ENCODE assay signal across 12 mouse cellular contexts in the genomic region with DNA sequence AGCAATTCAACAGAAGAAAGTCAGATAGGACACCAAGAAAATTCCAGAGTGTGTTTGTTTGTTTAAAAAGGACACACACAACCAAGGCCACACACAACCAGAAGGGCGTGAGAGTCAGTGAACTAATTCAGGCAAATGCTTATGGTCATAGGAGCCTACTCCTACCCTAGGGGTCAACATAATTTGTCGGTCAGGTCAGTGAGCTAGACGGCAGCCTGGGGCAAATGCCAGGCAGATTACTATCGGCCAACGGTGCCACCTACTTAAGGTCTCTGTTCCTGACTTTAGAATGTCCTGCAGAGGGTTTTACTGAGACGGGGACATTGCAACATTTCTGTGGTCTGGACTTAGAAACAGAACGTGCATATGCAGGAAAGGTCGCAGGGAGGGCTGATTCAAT.
"Had no signal": no experiment of that assay in that cellular context is flagged by ENCODE, and none has a peak within 500 bp of the region (broad histone marks: within the 10 kb centered on the region; RNA-seq: fewer than 3 reads in every experiment).

No protein-coding gene starts in this region.

- H3K4me1 ChIP-seq: liver, embryonic 13.5 days; megakaryocyte, embryonic 14.5 days had no signal

- ATAC-seq: intestine, postnatal 0 days had no signal

- H3K9me3 ChIP-seq: liver, embryonic 13.5 days; megakaryocyte, embryonic 14.5 days; midbrain, embryonic 10.5 days had no signal

- H3K27me3 ChIP-seq: liver, embryonic 13.5 days; megakaryocyte, embryonic 14.5 days had no signal

- H3K27ac ChIP-seq: left cerebral cortex, adult 2 months; liver, embryonic 13.5 days; macrophage; midbrain, embryonic 10.5 days had no signal

- H3K4me3 ChIP-seq: left cerebral cortex, adult 2 months; liver, embryonic 13.5 days; megakaryocyte, embryonic 14.5 days; midbrain, embryonic 10.5 days had no signal

- H3K4me2 ChIP-seq: liver, embryonic 13.5 days had no signal

- DNase-seq: layer of hippocampus, postnatal 36 days; liver, embryonic 13.5 days; lung, adult 2 months; lung, postnatal 14 days; midbrain, embryonic 14.5 days; thymus, adult 18-20 months; thymus, postnatal 4 days had no signal

- H3K9ac ChIP-seq: liver, embryonic 13.5 days had no signal
